Mouse (Mus musculus) E14TG2a.4 (cell line): ENCODE results near the gene Il31ra.
"Not testable (repeated sequence)": the region's sequence is repeated elsewhere in the genome, so short reads cannot be mapped to it uniquely, and the experiment has no call there.

Source experiments
- H3K27me3 ChIP-seq: 2 replicates; pipeline ENCODE4 v1.6.1; 2014; ENCODE audit warnings: low read length, control low read depth; ENCODE audit not compliant: insufficient read depth
- H3K36me3 ChIP-seq: 2 replicates; pipeline ENCODE4 v1.6.1; 2014; ENCODE audit warnings: low read length, control low read depth; ENCODE audit not compliant: insufficient read depth
- H3K4me1 ChIP-seq: replicated peaks from 2 replicates; pipeline ENCODE4 v1.6.1; 2014; ENCODE audit warnings: low read depth, low read length, control low read depth
- H3K4me3 ChIP-seq: replicated peaks from 2 replicates; pipeline ENCODE4 v1.5.1; 2014; ENCODE audit warnings: mild to moderate bottlenecking, low read length
- H3K9me3 ChIP-seq: 2 replicates; pipeline ENCODE4 v1.6.1; 2014; ENCODE audit warnings: low read length, control low read depth
- CTCF ChIP-seq: conservative IDR thresholded peaks from 2 replicates; pipeline ENCODE4 v1.5.1; 2014; ENCODE audit warnings: low read length
- NANOG ChIP-seq: IDR thresholded peaks from 2 replicates; pipeline ENCODE4 v1.6.1; 2014; ENCODE audit warnings: borderline replicate concordance, low read length, mixed read lengths
- POU5F1 ChIP-seq: IDR thresholded peaks from 2 replicates; pipeline ENCODE4 v1.6.1; 2014; ENCODE audit warnings: low read length, borderline replicate concordance

Il31ra gene

DNA sequence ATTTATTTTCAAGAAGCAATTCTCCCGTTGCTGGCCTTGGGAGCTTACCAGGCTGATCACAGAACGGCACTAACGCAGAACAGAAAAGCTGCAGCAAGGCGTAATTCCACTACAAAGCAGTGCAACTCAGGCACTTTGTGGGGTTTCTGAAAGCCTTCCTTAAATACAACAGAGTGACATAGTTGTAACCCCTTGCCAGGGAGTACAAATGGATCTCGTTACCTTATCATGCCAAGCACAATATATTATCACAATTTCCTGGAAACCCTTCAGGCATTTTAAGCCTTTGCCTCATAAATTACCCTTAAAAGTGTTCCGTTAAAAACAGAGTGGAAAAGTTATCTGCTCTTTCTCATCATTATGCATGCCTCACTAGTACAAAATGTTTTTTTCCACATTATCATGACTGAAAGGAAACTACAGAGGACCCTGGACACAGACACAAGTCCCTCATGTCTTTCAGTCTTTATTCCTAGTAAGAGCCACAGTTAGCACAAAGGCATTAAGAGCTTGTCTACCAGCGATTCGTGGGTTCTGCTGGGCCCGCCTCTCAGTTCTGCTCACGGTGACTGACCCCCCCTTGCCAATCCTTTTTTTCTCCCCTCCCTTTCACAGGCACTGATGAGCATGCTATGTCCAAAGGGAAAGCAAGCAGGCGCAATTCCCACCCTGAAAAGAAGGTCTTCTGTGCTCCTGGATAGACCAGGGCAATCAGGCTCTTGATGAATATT is 13.4 kb downstream of the Il31ra start:
- Histone ChIP-seq H3K36me3 (no peaks in the 10 kb centered on the region), H3K4me1 (no peaks in the 10 kb centered on the region), H3K27me3 (no peaks in the 10 kb centered on the region), H3K4me3 (no peak overlapping the region), H3K9me3 (no peaks in the 10 kb centered on the region)
- TF ChIP-seq NANOG (no peak), POU5F1 (no peak), CTCF (no peak)

DNA sequence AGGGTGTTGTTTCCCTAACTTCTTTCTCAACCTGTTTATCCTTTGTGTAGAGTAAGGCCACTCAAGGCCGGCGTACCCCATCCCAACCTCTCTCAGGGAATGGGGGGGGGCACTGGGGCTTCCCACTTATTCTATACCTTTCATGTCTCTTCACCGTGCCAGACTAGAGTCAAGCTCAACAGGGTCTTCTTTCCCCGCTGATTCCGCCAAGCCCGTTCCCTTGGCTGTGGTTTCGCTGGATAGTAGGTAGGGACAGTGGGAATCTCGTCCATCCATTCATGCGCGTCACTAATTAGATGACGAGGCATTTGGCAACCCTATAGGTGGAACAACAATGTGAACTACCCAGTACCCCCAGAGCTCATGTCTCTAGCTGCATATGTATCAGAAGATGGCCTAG is 16.1 kb downstream of the Il31ra start:
- H3K36me3 ChIP-seq, H3K4me1 ChIP-seq, H3K9me3 ChIP-seq, H3K27me3 ChIP-seq, H3K4me3 ChIP-seq: not testable (repeated sequence)

DNA sequence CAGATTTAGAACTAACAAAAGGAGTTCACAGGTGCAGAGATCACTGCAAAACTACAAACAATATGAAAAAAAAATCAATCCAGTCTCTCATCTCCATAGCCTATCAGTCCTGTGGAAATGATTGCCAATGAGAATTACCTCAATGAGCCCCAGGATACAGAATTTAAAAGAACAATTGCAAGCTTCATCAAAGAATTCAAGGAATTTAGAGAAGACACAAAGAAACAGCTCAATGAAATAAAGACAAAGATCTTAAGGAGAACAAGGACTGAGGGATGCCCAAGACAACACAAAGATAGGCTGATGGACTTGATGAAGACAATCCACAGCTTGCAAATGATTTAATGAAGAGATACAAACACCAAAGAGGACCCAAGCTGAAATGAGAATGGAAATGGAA is 20.4 kb downstream of the Il31ra start:
- no peaks in the 10 kb centered on the region for H3K9me3 ChIP-seq
- TF ChIP-seq POU5F1 (no peak), NANOG (peak; percentile 51; the same call in 1 of the 2 replicates), CTCF (no peak)
- no peaks in the 10 kb centered on the region for H3K4me1 ChIP-seq
- H3K27me3 ChIP-seq: no peaks in the 10 kb centered on the region
- no peaks in the 10 kb centered on the region for H3K36me3 ChIP-seq
- H3K4me3 ChIP-seq: no peak overlapping the region

DNA sequence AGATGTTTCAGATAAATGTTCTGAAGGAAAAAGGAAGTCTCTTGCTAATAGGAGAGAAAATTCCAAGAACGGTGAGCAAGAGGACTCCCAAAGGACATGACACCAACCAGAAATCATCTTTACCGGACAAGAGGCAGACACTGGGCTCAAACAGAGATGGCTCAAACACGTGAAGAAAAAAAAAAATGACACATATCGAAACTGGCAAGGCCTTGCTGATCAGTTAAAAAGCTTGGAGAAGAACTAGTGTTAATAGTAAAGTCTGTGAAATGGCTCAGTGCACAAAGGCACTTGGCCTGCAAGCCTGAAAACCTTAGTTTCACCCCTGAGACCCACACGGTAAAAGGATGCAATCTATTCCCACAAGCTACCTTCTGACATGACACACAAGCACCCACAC is 23.4 kb downstream of the Il31ra start:
- Histone ChIP-seq H3K4me3 (no peak overlapping the region), H3K27me3 (no peaks in the 10 kb centered on the region), H3K36me3 (no peaks in the 10 kb centered on the region), H3K4me1 (no peaks in the 10 kb centered on the region), H3K9me3 (no peaks in the 10 kb centered on the region)
- no peak for TF ChIP-seq NANOG
- TF ChIP-seq CTCF: no peak
- no peak for TF ChIP-seq POU5F1

DNA sequence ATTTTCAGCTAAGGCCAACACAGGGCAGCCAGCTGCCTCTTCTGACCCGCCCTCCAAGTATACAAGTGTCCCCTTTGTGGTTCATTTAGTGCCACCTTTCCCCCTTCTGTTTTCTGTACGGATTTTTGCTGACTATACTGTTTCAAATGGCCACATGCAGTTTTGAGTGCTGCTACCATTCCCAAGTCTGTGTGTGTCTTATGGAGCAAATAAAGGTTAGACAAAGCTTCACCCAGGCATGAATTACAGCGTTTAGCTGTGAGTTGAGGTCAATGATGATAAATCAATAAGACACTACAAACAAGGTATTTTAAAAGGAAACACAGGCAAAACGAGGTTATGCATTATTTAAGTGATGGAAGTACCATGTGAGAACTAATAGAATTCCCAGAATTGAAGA is 24.6 kb downstream of the Il31ra start:
- no peaks in the 10 kb centered on the region for H3K36me3 ChIP-seq
- TF ChIP-seq CTCF (no peak), NANOG (no peak), POU5F1 (no peak)
- H3K9me3 ChIP-seq: no peaks in the 10 kb centered on the region
- no peaks in the 10 kb centered on the region for H3K4me1 ChIP-seq
- no peak overlapping the region for H3K4me3 ChIP-seq
- H3K27me3 ChIP-seq: 0 out of 2 replicates have a peak, but pooled peaks cover 2% of the 10 kb centered on the region

DNA sequence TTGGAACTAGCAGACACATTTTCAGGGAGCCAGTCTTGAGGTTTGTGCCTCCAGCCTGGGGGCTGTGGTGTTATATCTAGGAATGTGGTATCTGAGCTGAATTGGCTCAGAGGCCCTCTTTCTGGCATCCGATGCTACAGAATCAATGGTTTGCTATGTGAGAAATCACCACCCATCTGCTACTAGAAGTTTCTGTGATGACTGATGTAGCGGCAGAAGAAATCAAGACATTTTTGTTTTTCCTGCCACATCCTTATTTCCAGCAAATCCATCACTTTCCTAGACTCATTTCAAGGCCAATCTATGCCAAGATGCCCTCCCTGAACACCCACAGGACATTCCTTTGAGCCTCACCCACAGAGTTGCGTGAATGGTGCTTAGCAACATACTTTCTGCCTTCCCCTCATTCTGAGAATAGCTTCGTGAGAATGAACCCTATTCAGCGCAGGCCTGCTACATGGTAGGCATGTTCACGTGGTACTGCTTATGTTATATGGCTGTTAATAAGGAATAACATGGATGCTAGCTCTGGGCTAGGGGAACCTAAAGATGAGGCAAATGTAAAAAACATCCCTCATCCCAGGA is 33.5 kb downstream of the Il31ra start:
- TF ChIP-seq POU5F1 (no peak), CTCF (no peak), NANOG (no peak)
- Histone ChIP-seq H3K27me3 (0 out of 2 replicates have a peak, but pooled peaks cover 2% of the 10 kb centered on the region), H3K4me1 (no peaks in the 10 kb centered on the region), H3K9me3 (no peaks in the 10 kb centered on the region), H3K4me3 (no peak overlapping the region), H3K36me3 (no peaks in the 10 kb centered on the region)

DNA sequence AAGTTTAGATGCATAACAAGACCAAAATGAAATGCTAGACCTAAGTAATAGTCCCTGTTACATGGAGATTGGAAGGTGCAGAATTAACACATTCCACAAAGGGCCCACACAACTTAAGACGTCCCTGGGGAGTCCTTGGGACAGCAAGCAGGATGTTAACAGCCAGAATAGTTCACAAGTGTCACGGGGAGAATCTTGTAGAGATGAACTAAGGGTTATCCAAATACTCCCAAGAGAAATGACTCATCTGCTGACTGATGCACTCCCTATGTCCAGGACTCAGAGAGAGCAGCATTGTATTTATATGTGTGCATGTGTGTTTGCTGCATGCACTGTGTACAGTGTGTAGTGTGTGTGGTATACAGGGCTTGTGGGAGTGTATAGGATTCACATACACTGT is 37.7 kb downstream of the Il31ra start:
- Histone ChIP-seq H3K4me1 (no peaks in the 10 kb centered on the region), H3K9me3 (no peaks in the 10 kb centered on the region), H3K4me3 (no peak overlapping the region), H3K27me3 (no peaks in the 10 kb centered on the region), H3K36me3 (no peaks in the 10 kb centered on the region)
- no peak for TF ChIP-seq POU5F1

DNA sequence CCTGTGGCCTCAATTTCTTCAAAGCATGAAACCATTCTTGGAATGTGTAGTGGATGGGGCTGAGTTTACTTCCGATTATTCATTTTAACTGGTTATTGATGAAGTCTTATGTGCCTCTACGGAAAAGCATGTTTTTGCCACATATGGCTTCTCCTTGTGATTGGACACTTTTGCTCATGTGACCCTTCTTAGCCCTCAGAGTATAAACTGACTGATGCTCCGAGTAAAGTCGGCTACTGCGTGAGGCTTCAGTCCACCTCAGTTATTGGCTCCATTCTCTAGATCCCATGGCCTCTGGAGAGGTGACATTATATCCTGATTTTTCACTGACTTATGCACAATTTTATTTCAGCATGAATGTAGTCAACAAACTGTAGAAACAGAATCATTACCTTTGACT is 40.9 kb downstream of the Il31ra start:
- Histone ChIP-seq H3K4me1 (no peaks in the 10 kb centered on the region), H3K4me3 (no peak overlapping the region), H3K27me3 (no peaks in the 10 kb centered on the region), H3K9me3 (no peaks in the 10 kb centered on the region), H3K36me3 (no peaks in the 10 kb centered on the region)
- TF ChIP-seq NANOG (no peak), POU5F1 (no peak), CTCF (no peak)

DNA sequence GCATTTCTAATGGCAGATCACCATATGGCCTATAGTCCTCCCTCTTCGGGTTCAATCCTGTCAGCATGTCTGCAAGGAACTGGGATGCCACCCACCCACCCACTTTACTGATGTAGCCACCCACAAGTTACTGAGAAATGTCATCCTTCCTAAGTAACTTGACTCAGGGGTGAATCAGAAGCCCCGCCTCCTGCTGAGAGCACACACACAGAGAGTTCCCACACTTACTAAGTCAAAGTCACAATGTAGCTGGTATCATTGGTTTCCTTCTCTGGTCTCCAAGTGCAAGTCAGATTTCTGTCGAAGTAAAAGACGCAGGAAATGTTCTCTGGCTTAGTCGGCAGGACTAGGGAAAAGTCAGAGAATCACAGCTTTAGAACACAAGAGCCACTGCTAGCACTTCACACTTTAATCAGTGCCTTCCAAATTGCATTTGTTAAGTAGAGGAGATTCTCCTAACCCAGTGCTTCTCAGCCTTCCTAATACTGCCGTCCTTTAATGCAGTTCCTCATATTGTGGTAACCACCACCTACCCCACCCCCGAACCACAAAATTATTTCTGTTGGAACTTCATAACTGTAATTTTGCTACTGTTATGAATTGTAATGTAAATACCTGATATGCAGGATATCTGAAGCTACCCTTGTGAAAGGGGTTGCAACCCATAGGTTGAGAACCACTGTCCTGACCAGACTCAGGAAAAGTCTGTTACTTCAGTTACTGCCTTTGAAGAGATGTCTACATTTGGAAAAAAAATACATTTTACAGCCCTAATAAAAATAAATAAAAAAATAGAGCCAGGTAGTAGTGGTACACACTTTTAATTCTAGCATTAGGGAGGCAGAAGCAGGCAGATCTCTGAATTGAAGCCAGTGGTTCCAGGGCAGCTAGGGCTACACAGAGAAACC is 42.3 kb downstream of the Il31ra start:
- H3K9me3 ChIP-seq: no peaks in the 10 kb centered on the region
- no peak overlapping the region for H3K4me3 ChIP-seq
- TF ChIP-seq NANOG (no peak), POU5F1 (no peak), CTCF (no peak)
- no peaks in the 10 kb centered on the region for H3K36me3 ChIP-seq
- no peaks in the 10 kb centered on the region for H3K4me1 ChIP-seq
- no peaks in the 10 kb centered on the region for H3K27me3 ChIP-seq
